Mouse (Mus musculus): ENCODE data around the gene Pax7.

DNA sequence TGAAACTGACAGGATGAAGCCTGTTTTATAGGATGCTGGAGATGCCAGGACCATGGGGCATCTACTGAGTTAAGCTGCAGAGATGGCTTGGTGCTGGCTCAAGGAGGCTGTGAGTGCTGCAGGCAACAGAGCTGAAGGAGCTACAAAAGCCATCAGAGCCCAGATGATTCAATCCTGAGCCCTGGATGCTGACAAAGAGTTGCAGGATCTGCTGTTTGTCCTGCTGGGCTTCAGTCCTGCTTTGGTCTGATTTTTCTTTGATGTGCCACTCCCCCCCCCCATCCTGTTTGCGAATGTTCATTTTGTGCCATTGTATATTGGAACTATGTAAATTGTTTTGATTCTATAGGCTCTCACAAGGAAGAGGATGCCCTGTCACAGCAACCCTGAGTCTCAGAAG, 29.9 kb upstream of the Pax7 start:
- no peak for TF ChIP-seq CTCF (IDR thresholded peaks at IDR 0.05; ENCODE audit: control insufficient read depth, insufficient read depth, low read length)
- no peak for TF ChIP-seq POLR2A (IDR thresholded peaks at IDR 0.05; ENCODE audit: borderline replicate concordance, control insufficient read depth, low read depth, low read length)

Measured in bone marrow, adult 2 months (tissue).